Mouse (Mus musculus): ENCODE results near the gene Aox2.
"Not testable (repeated sequence)": the region's sequence is repeated elsewhere in the genome, so short reads cannot be mapped to it uniquely, and the experiment has no call there.

The Aox2 gene

GRCm38 (mm10) chr1:58346159-58346558 lies 68.0 kb downstream of the Aox2 start:
- no peak for DNase-seq (ENCODE audit: low read depth, low spot score)

GRCm38 (mm10) chr1:58348712-58349111 lies 70.6 kb downstream of the Aox2 start:
- no peak for DNase-seq (ENCODE audit: low read depth, low spot score)

GRCm38 (mm10) chr1:58353238-58353893 lies 75.2 kb downstream of the Aox2 start:
- no peak for DNase-seq (ENCODE audit: low read depth, low spot score)

GRCm38 (mm10) chr1:58358958-58359901 lies 81.1 kb downstream of the Aox2 start:
- no peak for DNase-seq (ENCODE audit: low read depth, low spot score)

- no peak for DNase-seq (ENCODE audit: low read depth, low spot score)
Measured at GRCm38 (mm10) chr1:58362296-58362695, 84.2 kb downstream of the Aox2 start.

- no peak for DNase-seq (ENCODE audit: low read depth, low spot score)
Measured at GRCm38 (mm10) chr1:58364551-58364950, 86.4 kb downstream of the Aox2 start.

GRCm38 (mm10) chr1:58365829-58366228 lies 87.7 kb downstream of the Aox2 start:
- DNase-seq (ENCODE audit: low read depth, low spot score) = no peak

GRCm38 (mm10) chr1:58366737-58367471 lies 88.8 kb downstream of the Aox2 start:
- no peak for DNase-seq (ENCODE audit: low read depth, low spot score)

- DNase-seq (ENCODE audit: low read depth, low spot score) = no peak
Measured at GRCm38 (mm10) chr1:58369716-58370115, 91.6 kb downstream of the Aox2 start.

- DNase-seq (ENCODE audit: low read depth, low spot score) = not testable (repeated sequence)
Measured at GRCm38 (mm10) chr1:58374266-58374665, 96.1 kb downstream of the Aox2 start.

- DNase-seq (ENCODE audit: low read depth, low spot score) = no peak
Measured at GRCm38 (mm10) chr1:58375574-58376147, 97.5 kb downstream of the Aox2 start.

- DNase-seq (ENCODE audit: low read depth, low spot score) = no peak
Measured at GRCm38 (mm10) chr1:58382586-58383281, 104.6 kb downstream of the Aox2 start.

GRCm38 (mm10) chr1:58391421-58392267 lies 113.5 kb downstream of the Aox2 start:
- DNase-seq (ENCODE audit: low read depth, low spot score) = no peak

GRCm38 (mm10) chr1:58392268-58392651 lies 114.1 kb downstream of the Aox2 start:
- no peak for DNase-seq (ENCODE audit: low read depth, low spot score)

- DNase-seq (ENCODE audit: low read depth, low spot score) = peak; percentile 81
Measured at GRCm38 (mm10) chr1:58392652-58393283, 114.6 kb downstream of the Aox2 start, which contains the start of gene Bzw1. TSS of gene Bzw1 (plus strand) at chr1:58392898.

- DNase-seq (ENCODE audit: low read depth, low spot score) = no peak
Measured at GRCm38 (mm10) chr1:58393284-58394195, 115.4 kb downstream of the Aox2 start.

GRCm38 (mm10) chr1:58395341-58395740 lies 117.2 kb downstream of the Aox2 start:
- no peak for DNase-seq (ENCODE audit: low read depth, low spot score)

- no peak for DNase-seq (ENCODE audit: low read depth, low spot score)
Measured at GRCm38 (mm10) chr1:58396179-58396578, 118.1 kb downstream of the Aox2 start.

GRCm38 (mm10) chr1:58397731-58398130 lies 119.6 kb downstream of the Aox2 start:
- DNase-seq (ENCODE audit: low read depth, low spot score) = no peak

Measured in WW6 (cell line).